Mouse (Mus musculus) liver, adult 2 months (tissue): ENCODE measurements around the gene Gm10717. TPM values are rescaled to one million over a fixed set of nuclear protein-coding genes. Genes with fewer than 3 reads are reported as not detected.
"Not testable (repeated sequence)": the region's sequence is repeated elsewhere in the genome, so short reads cannot be mapped to it uniquely, and the experiment has no call there.

Source experiments
- DNase-seq: peaks from one replicate; pipeline ENCODE4 v3.0.0-alpha.2; 2011; ENCODE audit warnings: low read depth, low spot score; ENCODE audit errors: extremely low read depth
- H3K27ac ChIP-seq: fragments of 200-500 bp; replicated peaks from 2 replicates; pipeline ENCODE4 v1.5.1; 2012; ENCODE audit warnings: low read depth, mild to moderate bottlenecking, control low read depth, inconsistent platforms, low read length; ENCODE audit not compliant: insufficient read depth
- H3K27me3 ChIP-seq: fragments of 200-500 bp; 2 replicates; pipeline ENCODE4 v1.6.1; 2012; ENCODE audit warnings: mild to moderate bottlenecking, moderate library complexity, low read length, inconsistent platforms; ENCODE audit not compliant: control insufficient read depth, insufficient read depth
- H3K36me3 ChIP-seq: fragments of 200-500 bp; 2 replicates; pipeline ENCODE4 v1.6.1; 2012; ENCODE audit warnings: low read length, inconsistent platforms; ENCODE audit not compliant: control insufficient read depth, insufficient read depth
- H3K4me1 ChIP-seq: fragments of 200-500 bp; 2 replicates; pipeline ENCODE4 v1.6.1; 2011; ENCODE audit warnings: low read length; ENCODE audit not compliant: control insufficient read depth, insufficient read depth
- H3K4me3 ChIP-seq: fragments of 200-500 bp; 2 replicates; pipeline ENCODE4 v1.5.1; 2011; ENCODE audit warnings: low read depth, mild to moderate bottlenecking, control low read depth, low read length, moderate library complexity; ENCODE audit not compliant: insufficient read depth
- H3K79me2 ChIP-seq: fragments of 200-500 bp; 2 replicates; pipeline ENCODE4 v1.6.1; 2012; ENCODE audit warnings: inconsistent platforms, mild to moderate bottlenecking, low read length, moderate library complexity; ENCODE audit not compliant: control insufficient read depth, insufficient read depth
- H3K9ac ChIP-seq: fragments of 200-500 bp; 2 replicates; pipeline ENCODE4 v1.6.1; 2012; ENCODE audit warnings: low read depth, mild to moderate bottlenecking, control low read depth, inconsistent platforms, low read length
- WGBS: fragments of 180-500 bp; shearing (Covaris S2); methylation state at CpG from one replicate; pipeline ENCODE4 v1.1.7; 2018; 5-methylcytosine and 5-hydroxymethylcytosine counted together
- polyA plus RNA-seq: library from polyadenylated mRNA; depleted of rRNA; stranded (reverse); fragments of >200 nt; gene quantifications from 2 replicates; pipeline ENCODE4 v1.2.3, GENCODE M21; 2012
- total RNA-seq: library from RNA; depleted of rRNA; stranded (reverse); fragments of >200 nt; gene quantifications from 2 replicates; pipeline ENCODE4 v1.2.3, GENCODE M21; 2014

The Gm10717 gene
- total and polyA plus RNA-seq, 2 experiments = not detected

DNA sequence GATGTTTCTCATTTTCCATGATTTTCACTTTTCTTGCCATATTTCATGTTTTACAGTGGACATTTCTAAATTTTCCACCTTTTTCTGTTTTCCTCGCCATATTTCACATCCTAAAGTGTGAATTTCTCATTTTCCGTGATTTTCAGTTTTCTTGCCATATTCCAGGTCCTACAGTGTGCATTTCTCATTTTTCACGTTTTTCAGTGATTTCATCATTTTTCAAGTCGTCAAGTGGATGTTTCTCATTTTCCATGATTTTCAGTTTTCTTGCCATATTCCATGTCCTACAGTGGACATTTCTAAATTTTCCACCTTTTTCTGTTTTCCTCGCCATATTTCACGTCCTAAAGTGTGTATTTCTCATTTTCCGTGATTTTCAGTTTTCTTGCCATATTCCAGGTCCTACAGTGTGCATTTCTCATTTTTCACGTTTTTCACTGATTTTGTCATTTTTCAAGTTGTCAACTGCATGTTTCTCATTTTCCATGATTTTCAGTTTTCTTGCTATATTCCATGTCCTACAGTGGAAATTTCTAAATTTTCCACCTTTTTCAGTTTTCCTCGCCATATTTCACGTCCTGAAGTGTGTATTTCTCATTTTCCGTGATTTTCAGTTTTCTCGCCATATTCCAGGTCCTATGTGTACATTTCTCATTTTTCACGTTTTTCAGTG lies 1.8 kb upstream of the Gm10717 start, which contains the start of gene Gm10718:
TSS of gene Gm10718 (plus strand) at position 236 of the 673 bp plus-strand sequence.
- not testable (repeated sequence) for H3K27me3 ChIP-seq, H3K4me1 ChIP-seq, H3K79me2 ChIP-seq, H3K4me3 ChIP-seq, H3K27ac ChIP-seq, DNase-seq, H3K36me3 ChIP-seq, H3K9ac ChIP-seq
- WGBS = 79% methylated on average over 12 of the region's 13 CpGs

- WGBS = 78% methylated on average over 16 of the region's 16 CpGs
- not testable (repeated sequence) for H3K27me3 ChIP-seq
These were observed 1.1 kb upstream of the Gm10717 start for GRCm38 (mm10) chr9:3023985-3024648.

GRCm38 (mm10) chr9:3025653-3026052 lies 436 bp downstream of the Gm10717 start:
- H3K4me3 ChIP-seq, H3K27ac ChIP-seq, DNase-seq, H3K9ac ChIP-seq, H3K4me1 ChIP-seq, H3K27me3 ChIP-seq, H3K36me3 ChIP-seq, H3K79me2 ChIP-seq: not testable (repeated sequence)
- 75% methylated on average over 5 of the region's 6 CpGs for WGBS

More at GRCm38 (mm10) chr9:3023985-3024648, 1.1 kb upstream of the Gm10717 start:
- H3K4me3 ChIP-seq, H3K27ac ChIP-seq, H3K9ac ChIP-seq, H3K79me2 ChIP-seq, H3K36me3 ChIP-seq, DNase-seq, H3K4me1 ChIP-seq: not testable (repeated sequence)

- 74% methylated on average over 5 of the region's 5 CpGs for WGBS
- not testable (repeated sequence) for H3K9ac ChIP-seq, H3K27me3 ChIP-seq, H3K36me3 ChIP-seq, H3K27ac ChIP-seq, H3K4me3 ChIP-seq, DNase-seq, H3K4me1 ChIP-seq, H3K79me2 ChIP-seq
These were observed 919 bp downstream of the Gm10717 start for GRCm38 (mm10) chr9:3026136-3026535.

- H3K9ac ChIP-seq, H3K4me3 ChIP-seq, H3K27me3 ChIP-seq, H3K4me1 ChIP-seq, H3K79me2 ChIP-seq, H3K27ac ChIP-seq, H3K36me3 ChIP-seq, DNase-seq: not testable (repeated sequence)
- 68% methylated on average over 9 of the region's 9 CpGs for WGBS
These were observed 1.5 kb downstream of the Gm10717 start for GRCm38 (mm10) chr9:3026741-3027140.

- peak; percentile 52 for DNase-seq
- not testable (repeated sequence) for H3K27me3 ChIP-seq, H3K27ac ChIP-seq, H3K4me1 ChIP-seq, H3K79me2 ChIP-seq, H3K9ac ChIP-seq, H3K4me3 ChIP-seq, H3K36me3 ChIP-seq
- WGBS = 71% methylated on average over 9 of the region's 9 CpGs
These were observed 2.0 kb downstream of the Gm10717 start for GRCm38 (mm10) chr9:3027200-3027599.

GRCm38 (mm10) chr9:3029276-3030000 lies 4.2 kb downstream of the Gm10717 start:
- H3K27ac ChIP-seq, H3K27me3 ChIP-seq, H3K4me3 ChIP-seq, H3K4me1 ChIP-seq, H3K9ac ChIP-seq, H3K79me2 ChIP-seq, H3K36me3 ChIP-seq, DNase-seq: not testable (repeated sequence)
- WGBS = 67% methylated on average over 14 of the region's 16 CpGs

DNA sequence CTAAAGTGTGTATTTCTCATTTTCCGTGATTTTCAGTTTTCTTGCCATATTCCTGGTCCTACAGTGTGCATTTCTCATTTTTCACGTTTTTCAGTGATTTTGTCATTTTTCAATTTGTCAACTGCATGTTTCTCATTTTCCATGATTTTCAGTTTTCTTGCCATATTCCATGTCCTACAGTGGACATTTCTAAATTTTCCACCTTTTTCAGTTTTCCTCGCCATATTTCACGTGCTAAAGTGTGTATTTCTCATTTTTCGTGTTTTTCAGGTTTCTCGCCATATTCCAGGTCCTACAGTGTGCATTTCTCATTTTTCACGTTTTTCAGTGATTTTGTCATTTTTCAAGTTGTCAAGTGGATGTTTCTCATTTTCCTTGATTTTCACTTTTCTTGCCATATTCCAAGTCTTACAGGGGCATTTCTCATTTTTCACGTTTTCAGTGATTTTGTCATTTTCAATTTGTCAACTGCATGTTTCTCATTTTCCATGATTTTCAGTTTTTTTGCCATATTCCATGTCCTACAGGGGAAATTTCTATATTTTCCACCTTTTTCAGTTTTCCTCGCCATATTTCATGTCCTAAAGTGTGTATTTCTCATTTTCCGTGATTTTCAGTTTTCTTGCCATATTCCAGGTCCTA lies 5.6 kb downstream of the Gm10717 start:
- H3K36me3 ChIP-seq, H3K4me1 ChIP-seq, H3K4me3 ChIP-seq, H3K27me3 ChIP-seq, H3K9ac ChIP-seq, H3K79me2 ChIP-seq, H3K27ac ChIP-seq: not testable (repeated sequence)
- DNase-seq = peak; percentile 82
- 53% methylated on average over 3 of the region's 10 CpGs for WGBS
